Mouse (Mus musculus) T-helper 17 cell (primary cell): ENCODE measurements around the gene BC003965.

ENCODE experiments used
- in situ Hi-C, 2 experiments: fragments of 300-600 bp; cut with MboI, MseI; formaldehyde crosslinking; loops; 1 replicate in 1 of 2; 2 replicates in 1 of 2; pipeline ENCODE4 v1.15.1; 2025; ENCODE audit warnings: high pct_unique_total_duplicates in 2 of 2

BC003965 gene

DNA sequence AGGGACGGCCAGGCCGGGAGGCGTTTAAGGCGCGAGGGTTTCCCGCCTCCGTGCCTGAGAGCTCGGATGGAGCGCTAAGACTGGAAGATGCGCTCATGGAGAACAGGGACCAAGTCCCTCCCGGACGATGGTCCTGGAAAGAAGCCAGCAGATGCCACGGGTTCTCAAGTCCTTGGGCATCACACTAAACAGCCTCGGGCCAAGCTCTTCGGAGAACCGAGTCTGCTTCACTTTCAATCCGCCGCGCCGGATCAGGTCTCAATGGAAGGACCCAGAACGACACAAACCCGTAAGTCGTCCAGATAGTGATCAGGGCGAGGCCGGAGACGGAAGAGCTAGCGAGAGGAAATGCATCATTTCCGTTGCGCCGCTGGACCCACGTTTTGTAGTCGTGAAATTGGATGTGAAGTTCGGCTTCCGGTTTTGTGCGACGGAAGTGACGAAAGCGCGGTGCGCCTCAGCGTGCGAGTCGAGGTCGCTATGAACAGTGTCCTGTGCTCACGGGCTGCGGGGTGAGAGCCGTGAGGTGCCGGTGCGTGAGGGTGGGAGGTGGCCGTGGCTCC lies at the start of gene BC003965:
Gene BC003965, plus strand, starts transcription at position 426 of the 563 bp plus-strand sequence.
- in situ Hi-C loops, result no loop called here

DNA sequence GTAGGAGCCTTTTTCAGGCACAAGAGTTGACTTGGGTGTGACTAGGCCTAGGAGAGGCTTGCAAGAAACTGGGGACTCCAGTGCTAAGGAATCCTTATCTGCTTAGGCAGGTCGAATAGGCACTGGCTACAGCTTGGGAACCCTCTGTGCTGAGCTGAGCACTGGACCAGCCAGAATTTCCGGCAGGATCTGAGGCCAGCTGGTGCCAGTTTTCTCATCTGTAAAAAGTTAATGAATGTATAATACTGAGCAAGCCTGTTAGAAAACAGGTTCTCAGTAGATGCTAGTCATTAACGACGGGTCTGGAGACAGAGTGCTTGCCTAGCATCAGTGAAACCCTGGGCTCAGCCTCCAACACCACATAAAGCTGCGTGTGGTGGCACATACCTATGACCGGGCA lies 48.7 kb upstream of the BC003965 start:
- in situ Hi-C loops, result no loop called here

DNA sequence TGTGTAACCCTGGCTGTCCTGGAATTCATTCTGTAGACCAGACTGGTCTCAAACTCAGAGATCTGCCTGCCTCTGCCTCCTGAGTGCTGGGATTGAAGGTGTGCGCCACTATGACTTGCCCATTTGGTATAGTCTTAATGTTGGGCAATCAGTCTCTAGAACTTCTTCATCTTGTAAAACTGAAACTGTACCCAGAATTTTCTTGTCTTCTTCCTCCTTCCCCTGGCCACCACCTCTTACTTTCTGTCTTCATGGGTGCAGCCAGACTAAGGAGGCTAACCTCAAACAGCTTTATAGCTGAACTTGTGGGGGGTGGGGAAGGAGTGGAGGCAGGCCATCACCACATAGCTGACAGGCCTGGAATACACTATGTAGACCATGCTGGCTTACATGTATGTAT lies 45.6 kb upstream of the BC003965 start:
- in situ Hi-C loops, result no loop called here

DNA sequence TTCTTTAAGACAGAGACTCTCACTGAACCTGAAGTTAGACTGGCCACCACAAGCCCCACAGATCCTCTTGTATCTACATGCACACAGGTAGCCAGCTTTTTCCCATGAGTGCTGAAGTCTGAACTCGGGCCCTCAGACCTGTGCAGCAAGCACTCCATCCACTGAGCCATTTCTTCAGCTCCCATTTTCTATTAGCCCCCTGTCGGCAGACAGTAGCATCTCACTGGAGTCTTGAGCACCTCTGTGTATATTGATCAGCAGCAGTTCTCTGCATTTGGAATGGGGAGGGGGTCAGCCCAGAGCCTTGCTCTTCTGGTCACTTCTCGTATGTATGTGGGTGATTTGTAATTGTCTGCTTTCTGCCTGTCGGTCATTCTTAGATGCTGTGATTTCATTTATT lies 44.4 kb upstream of the BC003965 start:
- in situ Hi-C loops, result no loop called here

DNA sequence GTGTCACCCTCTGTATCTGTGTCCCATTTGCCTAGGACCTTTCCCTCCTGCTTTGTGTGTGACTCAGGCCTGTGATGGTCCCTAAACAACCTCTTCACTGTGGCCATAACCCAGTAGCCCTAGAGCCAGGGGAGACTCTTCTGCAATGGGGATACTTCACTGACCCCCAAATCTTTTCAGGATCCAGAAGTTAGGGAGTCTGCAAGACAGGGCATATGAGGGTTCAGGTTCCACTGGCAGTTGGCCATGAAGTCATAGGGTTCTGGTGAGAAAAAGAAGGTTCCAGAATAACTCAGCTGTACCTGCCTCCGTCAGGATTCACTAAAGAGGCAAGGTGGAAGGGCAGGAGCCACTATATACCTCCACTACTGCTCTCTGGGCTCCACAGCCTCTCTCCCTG lies 22.2 kb upstream of the BC003965 start, which contains the start of gene Ccdc154:
Gene Ccdc154, plus strand, starts transcription at position 301 of the 400 bp plus-strand sequence.
- in situ Hi-C loops, result no loop called here

DNA sequence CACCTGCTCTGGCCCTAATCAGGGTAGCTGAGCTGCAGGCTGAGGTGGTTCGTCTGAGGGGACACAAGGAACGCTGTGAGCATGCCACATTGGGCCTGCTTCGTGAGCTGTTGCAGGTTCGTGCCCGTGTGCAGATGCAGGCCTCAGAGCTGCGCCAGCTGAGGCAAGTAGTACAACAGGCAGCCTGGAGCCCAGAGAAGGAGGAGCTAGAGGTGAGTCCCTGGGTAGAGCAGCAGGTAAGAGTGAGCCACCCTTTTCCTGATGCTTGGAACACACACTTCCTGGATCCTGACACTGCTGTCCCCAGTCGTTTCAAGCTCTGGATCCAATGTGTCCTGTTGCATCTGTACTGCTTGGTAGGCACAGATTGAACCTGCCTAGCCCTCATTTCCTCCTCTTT lies 21.0 kb upstream of the BC003965 start:
- in situ Hi-C loops, result no loop called here

DNA sequence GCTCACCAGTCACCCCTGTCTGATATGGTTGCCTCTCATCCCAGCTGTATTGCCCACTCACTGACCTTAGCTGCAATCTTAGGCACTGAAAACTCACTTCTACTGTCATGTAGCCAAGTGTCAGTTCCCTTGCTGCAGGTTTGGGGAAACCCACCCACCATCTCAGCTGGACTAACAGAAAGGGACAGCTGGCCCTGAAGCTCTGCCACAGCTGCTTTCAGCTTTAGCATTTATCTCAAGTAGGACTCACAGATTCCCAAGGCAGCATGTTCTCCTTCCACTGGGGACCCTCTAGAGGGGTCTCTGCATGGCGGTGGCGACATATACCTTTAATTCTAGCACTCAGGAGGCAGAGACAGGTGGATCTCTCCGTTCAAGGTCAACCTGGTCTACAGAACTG lies 19.6 kb upstream of the BC003965 start:
- in situ Hi-C loops, result no loop called here

DNA sequence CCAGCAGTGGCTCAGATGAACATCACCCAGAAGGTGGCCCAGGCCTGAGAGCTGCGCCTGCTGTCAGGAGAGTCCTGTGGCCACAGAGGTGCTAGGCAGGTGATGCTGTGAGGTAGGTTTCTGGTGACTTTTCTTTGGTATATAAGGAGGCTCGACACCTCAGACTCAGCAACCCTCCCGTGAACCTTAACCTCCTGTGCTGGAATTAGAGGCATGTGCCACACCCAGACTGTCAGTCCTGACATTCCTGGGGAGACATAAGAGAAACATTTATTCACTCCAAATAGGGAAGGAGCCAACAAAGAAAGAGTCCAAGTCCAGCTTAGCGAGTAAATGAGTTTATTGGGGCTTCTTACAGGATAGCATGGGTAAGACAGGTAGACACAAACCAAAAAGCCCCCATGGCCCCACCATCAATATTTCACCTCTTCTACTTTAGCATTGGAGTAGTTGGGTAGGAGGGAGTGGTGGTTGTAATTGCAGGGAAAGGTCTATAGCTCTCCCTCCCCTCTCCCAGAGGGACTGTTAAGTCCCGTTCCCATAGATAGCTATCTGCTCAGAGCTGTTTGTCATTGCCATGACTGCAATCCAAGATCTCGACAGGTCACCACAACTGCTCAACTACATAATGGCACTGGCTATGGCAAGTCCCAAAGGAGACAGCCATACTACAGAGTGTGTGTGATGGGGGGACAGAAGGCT lies 18.2 kb upstream of the BC003965 start:
- in situ Hi-C loops, result no loop called here

DNA sequence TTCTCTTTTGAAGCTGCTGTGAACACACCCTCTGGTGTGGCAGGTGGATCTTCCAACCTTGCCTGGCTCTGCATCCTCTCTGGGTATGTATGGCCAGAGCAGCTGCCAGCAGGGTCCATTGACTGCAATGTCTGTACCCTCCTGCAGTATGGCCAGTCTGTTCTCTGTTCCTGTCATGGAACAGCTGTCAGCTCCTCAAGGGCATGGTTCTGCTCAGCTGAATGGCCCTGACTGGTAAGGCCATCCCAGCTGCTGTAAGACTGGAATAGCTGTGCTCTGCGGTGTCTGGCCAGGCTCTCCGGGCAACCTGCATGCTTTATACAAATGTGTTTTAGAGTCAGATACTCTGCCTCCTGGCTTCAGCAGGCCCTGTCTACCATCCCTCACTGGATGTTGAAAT lies 14.6 kb upstream of the BC003965 start:
- in situ Hi-C loops, result no loop called here

DNA sequence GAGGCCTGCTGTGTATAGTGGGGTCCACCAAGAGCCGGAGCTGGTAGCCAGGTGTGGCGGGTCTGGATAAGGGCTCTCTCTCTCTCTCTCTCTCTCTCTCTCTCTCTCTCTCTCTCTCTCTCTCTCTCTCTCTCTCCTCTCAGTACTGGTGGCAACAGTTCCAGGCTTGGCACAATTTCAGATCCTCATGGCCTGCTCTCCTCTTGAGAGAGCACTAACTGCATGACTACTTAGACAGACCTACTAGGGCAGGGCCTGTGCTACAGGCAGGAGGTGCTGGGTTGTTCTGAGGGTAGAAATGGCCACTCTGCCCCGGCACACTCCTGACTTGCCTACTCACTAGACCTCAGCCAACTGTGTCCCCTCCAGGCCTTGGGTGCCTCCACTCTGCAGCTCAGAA lies 11.8 kb upstream of the BC003965 start:
- in situ Hi-C loops, result no loop called here

DNA sequence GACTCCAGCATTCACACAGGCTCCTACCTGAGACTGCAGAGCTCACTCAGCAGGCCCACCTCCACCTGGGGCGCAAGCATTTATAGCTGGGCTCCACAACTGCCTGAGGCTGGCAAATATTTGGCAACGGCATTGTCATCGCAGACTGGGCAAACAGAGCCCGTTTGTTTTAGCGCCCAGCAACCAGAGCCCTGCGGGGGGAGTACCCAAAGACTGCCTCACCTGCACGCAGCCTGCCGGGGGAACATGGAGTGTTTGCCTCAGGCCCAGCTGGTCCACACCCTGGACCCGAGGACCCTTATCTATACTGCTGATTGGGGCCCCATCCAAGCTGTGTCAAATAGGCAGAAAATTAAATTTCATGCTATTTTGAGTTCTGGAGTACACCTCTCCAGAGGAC lies 8.9 kb upstream of the BC003965 start, which contains the start of gene Gm38655:
Gene Gm38655, minus strand, starts transcription at position 61 of the 400 bp plus-strand sequence.
- in situ Hi-C loops, result no loop called here

DNA sequence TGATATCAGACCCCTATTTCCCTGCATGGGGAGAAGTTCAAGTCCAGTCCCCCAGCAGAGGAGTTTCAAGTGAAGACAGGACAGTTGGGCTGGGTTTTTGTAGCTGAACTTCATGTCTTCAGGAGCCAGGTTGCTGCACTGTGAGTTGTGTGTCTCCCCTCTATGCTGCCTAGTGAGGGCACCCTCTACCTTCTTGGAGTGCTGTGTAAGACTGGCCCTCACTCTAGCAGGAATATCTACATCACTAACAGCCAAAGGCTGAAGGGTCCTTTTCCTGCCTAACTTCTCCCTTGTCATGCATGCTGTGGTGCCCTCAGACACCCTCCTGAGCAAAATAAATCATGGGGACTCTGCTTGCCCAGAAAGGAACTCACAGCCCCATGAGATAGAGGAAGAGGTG lies 1.1 kb upstream of the BC003965 start:
- in situ Hi-C loops, result no loop called here

DNA sequence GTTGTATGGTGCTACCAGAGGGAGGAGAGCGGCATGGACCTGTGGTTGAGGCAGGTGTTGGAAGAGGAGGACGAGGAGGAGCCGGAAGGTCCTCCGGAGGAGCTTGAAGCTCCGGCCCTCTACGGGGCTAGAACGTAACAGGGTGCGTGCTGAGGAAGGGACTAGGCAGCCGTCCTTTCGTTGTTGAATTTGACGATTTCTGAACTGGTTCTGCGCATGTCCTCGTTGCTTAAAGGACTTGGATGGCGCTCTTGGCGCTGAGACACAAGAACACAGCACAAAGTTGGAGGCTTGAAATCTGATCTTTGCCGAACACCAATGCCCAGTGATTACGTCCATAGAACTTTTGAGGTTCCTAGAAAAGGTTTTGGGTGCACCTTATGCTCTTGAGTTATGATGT lies 607 bp downstream of the BC003965 start:
- in situ Hi-C loops, result loop anchor here (5.0 kb wide), 2 partner anchors 42 to 87 kb away; partner anchors contain the start of gene Ube2i (in 1 of the 2)

DNA sequence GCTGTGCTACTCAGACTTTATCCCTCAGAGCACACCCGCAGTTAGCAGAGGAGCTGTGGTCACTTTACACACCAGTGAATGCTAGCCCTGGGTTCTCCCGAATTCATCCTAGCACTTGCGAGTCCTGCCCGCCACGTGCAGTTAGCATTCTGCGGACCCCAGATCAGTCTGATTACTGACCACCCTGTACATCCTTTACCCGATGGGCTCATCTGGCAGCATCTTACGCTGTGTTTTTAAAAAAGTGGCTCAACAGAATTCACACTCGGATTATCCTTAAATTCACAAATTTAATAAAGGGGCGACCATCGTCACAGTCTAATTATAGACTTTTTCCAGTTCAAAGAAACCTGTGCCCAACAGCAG lies 3.4 kb downstream of the BC003965 start:
- in situ Hi-C loops, result loop anchor here (5.0 kb wide), 2 partner anchors 40 to 85 kb away; partner anchors contain the start of gene Ube2i (in 1 of the 2)

DNA sequence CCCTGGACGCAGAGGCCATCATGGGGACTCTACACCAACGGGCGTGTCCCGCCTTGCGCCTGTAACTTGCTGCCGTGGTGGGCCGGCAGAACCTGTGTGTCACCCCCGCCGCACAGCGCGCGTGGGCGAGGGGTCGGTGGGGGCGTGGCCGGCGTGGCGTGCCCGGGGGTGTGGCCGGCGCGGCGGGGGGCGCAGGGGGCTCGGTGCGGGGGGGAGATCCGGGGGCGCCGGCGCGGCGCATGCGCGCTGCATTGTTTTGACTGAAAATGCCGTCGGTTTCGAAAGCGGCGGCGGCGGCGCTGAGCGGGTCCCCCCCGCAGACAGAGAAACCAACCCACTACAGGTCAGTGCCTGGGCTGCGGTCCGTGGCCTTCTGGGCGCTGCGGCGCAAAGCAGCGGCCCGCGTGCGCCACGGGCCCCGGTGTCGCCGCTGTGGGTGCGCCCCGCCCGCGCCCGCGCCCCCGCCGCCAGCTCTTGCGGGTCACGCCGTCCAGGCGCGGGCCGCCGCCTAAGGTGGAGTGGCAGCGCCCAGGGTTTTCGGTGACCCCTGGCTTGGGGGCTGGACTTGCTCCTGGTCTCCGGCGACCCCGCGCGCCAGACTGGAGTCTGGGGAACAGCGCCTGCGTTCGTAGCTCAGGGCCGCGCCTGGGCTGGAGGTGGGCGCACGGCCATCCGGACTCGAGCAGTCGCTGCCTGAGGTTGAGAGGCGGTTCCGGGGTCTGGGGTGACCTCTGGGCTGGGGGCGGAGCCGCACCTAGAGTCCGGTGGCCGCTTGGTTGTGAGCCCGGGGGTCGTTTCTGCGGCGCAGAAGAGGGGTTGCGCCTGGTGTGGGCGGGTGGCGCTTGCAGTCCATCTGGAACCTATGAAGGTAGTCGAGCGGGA lies 4.0 kb downstream of the BC003965 start, which contains the start of gene Unkl:
Gene Unkl, plus strand, starts transcription at position 248 of the 882 bp plus-strand sequence.
- in situ Hi-C loops, result loop anchor here (5.0 kb wide), 2 partner anchors 39 to 84 kb away; partner anchors contain the start of gene Ube2i (in 1 of the 2)

DNA sequence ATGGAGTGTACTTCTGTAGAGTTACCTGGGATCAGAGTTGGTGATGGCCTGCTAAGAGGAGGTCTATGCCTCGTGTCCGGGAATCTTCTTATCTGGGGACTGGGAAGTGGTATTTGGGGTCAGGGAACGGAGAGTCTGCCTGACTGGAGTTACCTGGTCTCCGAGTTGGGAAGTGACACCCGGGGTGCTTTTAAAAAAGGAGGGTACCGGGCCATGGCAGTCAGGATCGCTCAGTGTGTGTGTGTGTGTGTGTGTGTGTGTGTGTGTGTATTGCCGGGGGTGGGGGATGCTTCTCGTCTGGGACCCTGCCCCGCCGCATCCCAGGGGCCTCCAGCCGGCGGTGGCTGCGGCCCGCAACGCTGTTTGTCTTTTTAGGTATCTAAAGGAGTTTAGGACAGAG lies 4.7 kb downstream of the BC003965 start:
- in situ Hi-C loops, result loop anchor here (5.0 kb wide), 2 partner anchors 38 to 83 kb away; partner anchors contain the start of gene Ube2i (in 1 of the 2)

DNA sequence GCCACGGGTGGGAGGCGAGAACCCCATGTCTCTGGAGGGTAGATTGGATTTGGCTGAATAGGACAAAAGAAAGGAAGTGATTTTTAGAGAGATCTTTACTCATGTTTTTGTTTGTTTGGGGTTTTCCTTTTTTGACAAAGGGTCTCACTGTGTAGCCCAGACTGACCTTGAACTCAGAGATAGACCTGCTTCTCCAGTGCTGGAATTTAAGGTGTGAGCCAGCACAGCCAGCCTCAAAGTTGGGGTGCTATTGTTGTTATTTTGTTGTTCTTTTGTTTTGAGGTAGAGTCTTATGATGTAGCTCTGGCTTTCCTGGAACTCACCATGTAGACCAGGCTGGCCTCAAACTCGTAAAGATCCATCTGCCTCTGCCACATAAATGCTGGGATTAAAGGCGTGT lies 18.0 kb downstream of the BC003965 start:
- in situ Hi-C loops, result no loop called here

DNA sequence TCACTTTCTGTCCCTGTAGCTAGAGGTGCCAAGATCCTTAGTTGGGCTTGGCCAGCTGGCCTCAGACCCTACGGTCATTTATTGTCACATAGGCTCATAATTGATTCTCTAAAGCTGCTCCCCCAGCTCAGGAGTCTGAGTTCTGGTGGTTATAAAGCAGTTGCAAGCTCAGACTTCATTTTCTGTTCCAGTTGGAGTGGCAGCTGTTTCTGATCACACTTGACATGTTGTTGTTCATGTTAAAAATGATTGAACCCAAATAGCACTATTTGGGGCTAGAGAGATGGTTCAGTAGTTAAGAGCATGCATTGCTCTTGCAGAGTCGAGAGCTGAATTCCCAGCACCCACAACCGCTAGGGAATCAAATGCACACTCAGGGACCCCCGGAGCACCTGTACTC lies 25.7 kb downstream of the BC003965 start:
- in situ Hi-C loops, result no loop called here

DNA sequence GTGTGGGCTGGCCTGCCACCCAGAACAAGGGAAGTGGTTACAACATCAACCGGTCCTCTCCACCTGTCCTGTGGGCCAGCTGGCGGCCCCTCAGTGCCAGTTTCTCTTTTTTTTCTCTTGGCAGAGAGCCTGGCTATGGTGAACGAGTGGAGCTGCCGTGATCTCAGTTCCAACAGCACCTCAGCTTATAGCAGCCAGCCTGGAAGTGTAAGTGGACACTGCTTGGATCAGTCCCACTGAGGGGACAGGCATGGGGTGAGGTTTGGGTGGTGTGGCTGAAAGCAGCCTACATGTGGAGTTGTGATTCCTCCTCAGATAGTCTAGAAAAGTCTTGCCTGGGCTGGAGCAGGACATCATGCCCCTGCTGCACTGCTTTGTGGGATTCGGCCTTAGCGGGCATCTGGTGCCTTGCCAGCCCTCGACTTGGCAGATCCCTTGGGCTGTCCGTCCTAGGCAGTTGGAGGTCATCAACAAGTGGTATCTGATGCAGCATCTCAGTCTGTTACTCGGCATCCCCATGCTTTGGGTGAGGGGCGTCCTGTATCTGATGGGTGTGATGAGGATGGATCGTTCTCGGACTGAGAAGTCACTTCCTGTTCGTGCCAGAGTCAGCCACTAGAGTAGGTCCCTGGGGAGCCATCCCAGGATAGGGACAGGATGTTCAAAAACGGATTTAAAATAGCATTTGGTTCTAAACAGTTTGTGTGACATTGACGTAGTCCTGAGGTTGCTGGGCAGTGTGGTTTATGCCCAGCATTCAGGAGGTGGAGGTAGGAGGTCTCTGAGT lies 26.5 kb downstream of the BC003965 start:
- in situ Hi-C loops, result no loop called here

DNA sequence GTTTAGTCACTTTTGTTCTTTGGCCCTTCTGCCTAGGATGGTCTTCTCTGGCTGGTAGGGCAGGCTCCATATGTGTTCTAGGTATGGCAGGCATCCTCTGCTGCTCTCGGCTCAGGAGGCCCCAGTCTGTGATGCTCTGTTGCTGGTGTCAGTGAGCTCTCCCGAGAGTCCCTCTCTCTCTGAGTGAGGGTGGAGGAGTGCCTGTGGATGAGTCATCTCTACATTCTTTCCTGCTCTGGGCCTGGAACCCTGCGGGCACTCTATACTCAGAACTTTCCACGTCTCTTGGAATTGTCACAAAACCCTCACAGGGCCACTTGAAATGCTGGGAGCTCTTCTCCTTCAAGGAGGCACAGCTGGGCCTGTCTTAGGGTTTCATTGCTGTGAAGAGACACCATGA lies 27.4 kb downstream of the BC003965 start:
- in situ Hi-C loops, result no loop called here

DNA sequence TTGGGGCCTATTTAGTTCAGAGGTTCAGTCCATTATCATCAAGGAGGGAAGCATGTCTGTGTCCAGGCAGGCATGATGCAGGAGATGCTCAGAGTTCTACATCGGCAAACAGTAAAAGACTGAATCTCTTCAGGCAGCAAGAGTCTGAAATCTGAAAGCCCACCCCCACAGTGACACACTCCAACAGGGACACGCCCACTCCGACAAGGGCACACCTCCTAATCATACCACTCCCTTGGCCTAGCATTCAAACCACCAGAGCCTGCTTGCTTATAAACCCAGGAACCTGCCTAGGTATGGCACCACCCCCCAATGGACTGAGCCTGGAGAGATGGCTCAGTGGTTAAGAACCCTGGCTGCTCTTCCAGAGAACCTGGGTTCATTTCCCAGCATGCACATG lies 31.1 kb downstream of the BC003965 start:
- in situ Hi-C loops, result no loop called here
